Mouse (Mus musculus): ENCODE measurements around the gene Nckipsd.

The Nckipsd gene

DNA sequence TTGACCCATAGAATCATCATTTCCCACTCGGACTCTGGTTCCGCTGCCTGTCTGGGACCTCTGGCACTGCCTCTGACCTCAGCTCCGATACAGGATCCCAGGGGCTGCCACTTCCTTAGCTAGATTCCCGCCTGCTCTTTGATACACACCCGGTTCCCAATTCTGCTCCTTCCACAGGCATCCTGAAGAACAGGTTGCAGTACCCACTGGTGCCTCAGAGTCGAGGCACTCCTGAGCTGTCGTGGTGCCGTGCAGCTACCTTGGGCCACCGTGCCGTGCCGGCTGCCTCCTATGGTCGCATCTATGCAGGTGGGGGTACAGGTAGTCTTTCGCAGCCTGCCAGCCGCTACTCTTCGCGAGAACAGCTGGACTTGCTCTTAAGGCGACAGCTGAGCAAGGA is 40.3 kb downstream of the Nckipsd start:
- DNase-seq (ENCODE audit: low spot score), result no peak

DNA sequence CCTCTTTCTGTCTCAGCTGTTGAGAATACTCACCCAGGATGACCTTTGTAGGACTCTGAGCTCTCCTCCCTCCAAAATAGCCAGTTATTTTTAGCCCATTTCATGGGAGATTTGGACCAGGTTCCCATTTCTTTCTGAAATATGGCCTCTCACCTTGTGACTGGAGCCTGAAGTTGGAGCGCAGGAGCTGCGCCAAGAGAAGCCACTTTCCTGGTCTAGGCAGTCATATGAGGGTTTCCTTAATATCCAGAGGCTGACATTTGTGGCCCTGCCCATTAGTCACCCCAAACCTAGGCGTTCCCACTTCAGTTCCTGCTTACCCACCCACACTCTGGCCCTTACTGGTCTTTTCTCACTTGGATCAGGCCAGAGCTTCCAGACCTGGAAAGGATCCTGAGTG is 44.8 kb downstream of the Nckipsd start, which contains the start of gene Slc26a6:
Gene Slc26a6, plus strand, starts transcription at position 308 of the 400 bp plus-strand sequence.
- DNase-seq (ENCODE audit: low spot score), result no peak

DNA sequence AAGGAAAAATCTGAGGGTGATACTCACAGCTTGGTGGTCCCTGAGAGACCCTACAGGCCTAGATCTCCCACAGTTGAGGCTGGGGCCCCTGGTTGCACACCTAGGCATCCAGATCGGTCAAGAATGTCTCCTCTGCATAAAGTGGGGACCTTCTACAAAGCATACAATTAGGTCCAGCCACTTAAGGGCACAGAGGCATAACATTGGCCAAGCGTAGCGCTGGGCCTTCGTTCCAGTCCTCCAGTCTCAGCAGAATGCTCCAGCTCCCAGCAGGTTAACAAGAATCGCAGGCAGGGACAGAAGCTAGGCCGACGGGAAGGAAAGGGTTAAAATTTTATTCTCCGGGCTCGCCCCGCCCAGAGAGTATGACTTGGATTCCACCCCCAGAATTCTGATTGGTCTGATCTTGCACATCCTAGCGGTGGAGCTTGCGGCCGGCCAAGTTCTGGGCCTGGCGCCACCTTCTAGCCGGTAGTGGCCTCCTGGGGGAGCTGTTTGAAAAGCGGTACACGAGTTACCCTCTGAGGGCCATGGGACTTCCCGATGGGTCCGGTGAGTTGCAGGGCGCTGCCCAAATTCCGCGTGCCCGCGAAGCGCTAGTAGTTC is 45.6 kb downstream of the Nckipsd start:
- DNase-seq (ENCODE audit: low spot score), result peak; percentile 89

DNA sequence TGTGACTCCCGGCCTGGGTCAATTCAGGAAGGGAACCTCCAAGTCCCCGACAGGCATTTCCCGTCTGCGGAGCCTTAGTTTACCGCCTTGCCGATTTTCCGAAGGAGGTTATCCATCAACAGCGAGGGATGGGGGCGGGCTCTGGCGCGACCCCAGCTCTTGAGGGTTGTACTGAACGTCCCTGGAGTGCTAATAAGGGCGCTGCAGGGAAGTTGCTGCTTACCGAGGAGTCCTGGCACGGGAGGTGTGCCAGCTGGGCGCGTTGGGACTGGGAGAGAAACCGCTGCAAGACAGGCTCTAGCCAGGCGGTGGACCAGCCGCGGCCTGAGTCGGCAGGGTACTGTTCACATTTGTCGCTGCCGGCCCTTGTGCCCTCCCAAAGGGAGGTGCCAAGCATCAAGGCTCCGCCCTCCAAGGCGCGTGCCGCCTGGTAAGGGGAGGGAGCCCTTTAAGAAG is 46.1 kb downstream of the Nckipsd start:
- peak; percentile 75 for DNase-seq (ENCODE audit: low spot score)

DNA sequence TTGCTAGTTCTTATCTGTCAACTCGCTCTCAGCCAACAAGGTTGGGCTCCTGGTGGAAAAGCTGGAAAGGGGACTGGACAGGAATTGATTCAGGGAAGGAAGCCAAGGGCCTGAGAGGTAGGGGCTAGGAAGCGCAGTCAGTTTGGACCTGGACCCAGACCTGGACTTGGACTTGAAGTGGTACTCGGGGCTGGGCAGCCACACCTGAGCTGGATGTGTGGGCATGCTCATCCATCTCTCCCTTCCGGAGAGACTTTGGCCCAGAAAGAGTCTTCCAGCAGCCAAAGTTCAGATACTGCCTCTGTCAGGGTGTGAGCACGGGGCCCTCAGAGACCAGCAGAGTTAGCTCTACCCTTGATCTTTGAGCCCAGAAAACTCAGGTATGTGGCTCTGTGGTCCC is 47.2 kb downstream of the Nckipsd start:
- DNase-seq (ENCODE audit: low spot score), result no peak

DNA sequence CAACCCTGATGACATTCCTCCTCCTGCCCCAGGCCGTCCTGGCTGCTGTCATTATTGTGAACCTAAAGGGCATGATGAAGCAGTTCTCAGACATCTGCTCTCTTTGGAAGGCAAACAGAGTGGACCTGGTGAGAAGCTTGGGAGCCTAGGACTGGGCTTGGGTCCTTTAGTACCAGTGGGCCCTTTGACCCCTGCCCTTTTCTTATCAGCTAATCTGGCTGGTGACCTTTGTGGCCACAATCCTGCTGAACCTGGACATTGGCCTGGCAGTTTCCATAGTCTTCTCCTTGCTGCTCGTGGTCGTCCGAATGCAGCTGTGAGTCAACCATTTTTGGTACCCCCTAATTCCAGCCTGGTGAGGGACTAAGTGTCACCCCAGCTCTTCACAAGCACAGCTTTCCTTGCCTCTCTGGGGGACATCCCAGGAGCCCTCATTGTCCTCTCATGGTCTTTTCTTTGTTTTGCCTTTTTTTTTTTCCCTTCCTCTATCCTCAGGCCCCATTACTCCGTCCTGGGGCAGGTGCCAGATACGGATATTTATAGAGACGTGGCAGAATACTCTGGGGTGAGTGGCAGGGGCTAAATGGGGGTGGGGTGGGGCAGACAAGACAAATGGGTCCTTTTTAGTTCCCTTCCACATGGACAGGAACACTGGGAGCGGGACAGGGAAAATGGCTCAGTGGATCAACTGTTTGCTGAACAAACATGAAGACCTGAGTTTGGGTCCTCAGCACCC is 50.8 kb downstream of the Nckipsd start:
- DNase-seq (ENCODE audit: low spot score), result no peak
